Mouse (Mus musculus): ENCODE data around the gene Sirpb1c. TPM values are rescaled to one million over a fixed set of nuclear protein-coding genes. Genes with fewer than 3 reads are reported as not detected.
"Not testable (repeated sequence)": the region's sequence is repeated elsewhere in the genome, so short reads cannot be mapped to it uniquely, and the experiment has no call there.

Gene Sirpb1c
- polyA plus RNA-seq (2014; fragmentation: Nextera tagmentation; extraction: Ambion mirVana): not detected in 2 replicates

DNA sequence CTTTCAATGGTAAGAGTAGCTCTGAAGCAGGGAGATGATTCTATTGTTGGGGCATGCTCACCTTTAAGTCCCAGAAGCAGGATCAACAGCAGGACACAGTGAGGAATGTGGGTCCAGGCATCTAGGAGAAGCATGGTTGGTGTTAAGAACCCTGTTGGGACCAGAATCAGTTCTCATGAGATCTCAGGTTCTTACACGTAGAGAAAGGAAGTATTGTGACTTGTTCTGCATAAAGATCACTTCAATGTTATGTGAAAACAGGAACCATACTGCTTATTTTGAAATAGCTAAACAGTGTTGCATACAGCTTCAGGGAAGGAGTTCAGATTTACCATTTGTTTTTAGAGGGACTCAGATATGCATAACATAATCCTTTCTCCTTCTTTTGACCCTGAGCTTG lies at the start of gene Sirpb1c:
Gene Sirpb1c, minus strand, starts transcription at position 249 of the 400 bp plus-strand sequence.
- WGBS: no CpG with 5 or more reads among the region's 1 CpGs
- H3K4me1 ChIP-seq (ENCODE audit: control insufficient read depth, insufficient read depth, low read length); H3K36me3 ChIP-seq (ENCODE audit: control insufficient read depth, insufficient read depth, low read length); DNase-seq (ENCODE audit: low spot score); ATAC-seq; H3K4me3 ChIP-seq (ENCODE audit: low read depth, low read length); H3K27ac ChIP-seq (ENCODE audit: low read depth, low read length); H3K9me3 ChIP-seq (replicated peaks; ENCODE audit: control insufficient read depth, low read length); H3K27me3 ChIP-seq (replicated peaks; ENCODE audit: control insufficient read depth, insufficient read depth, low read length); H3K9ac ChIP-seq (ENCODE audit: low read length); H3K4me2 ChIP-seq (ENCODE audit: low read length): not testable (repeated sequence)

DNA sequence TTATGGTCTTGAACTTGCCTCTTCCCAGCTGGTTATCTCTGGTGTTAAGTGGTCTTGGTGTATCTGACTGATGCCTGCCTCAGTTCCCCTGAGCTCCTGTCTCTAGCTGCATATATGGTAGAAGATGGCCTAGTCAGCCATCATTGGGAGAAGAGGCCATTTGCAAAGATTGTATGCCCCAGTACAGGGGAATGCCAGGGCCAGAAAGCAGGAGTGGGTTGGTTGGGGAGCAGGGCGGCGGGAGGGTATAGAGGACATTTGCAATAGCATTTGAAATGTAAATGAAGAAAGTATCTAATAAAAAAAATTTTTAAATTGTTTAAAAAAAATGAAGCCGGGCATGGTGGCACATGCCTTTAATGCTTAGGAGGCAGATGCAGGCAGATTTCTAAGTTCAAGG lies 38.1 kb upstream of the Sirpb1c start:
- WGBS: 92% methylated on average over 3 of the region's 3 CpGs
- no peak overlapping the region for H3K9ac ChIP-seq (ENCODE audit: low read length)
- H3K9me3 ChIP-seq (replicated peaks; ENCODE audit: control insufficient read depth, low read length): no peaks in the 10 kb centered on the region
- no peaks in the 10 kb centered on the region for H3K27me3 ChIP-seq (replicated peaks; ENCODE audit: control insufficient read depth, insufficient read depth, low read length)
- no peak overlapping the region for H3K4me3 ChIP-seq (ENCODE audit: low read depth, low read length)
- no peak overlapping the region for H3K27ac ChIP-seq (ENCODE audit: low read depth, low read length)
- H3K4me1 ChIP-seq (ENCODE audit: control insufficient read depth, insufficient read depth, low read length): no peaks in the 10 kb centered on the region
- ATAC-seq (no peak), DNase-seq (ENCODE audit: low spot score) (no peak)
- H3K4me2 ChIP-seq (ENCODE audit: low read length): no peak overlapping the region
- H3K36me3 ChIP-seq (ENCODE audit: control insufficient read depth, insufficient read depth, low read length): no peaks in the 10 kb centered on the region

DNA sequence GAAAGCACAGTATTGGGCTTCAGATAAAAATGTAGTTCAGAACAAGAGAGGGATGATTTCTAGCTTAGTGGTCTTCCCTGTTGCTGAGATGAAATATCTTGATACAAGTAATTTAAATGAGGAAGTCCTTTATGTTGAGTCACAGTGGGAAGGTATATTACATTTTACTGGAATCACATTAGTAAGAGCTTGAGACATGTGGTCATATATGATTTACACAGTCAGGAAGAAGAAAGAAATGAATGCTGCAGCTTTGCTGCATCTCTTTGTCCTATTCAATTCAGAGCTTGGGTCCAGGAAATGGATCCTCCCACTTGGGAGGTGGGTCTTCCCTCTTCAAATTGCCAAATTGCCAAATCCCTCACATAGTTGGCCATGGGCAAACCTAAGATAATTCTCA lies 7.4 kb upstream of the Sirpb1c start:
- H3K4me3 ChIP-seq (ENCODE audit: low read depth, low read length); H3K4me2 ChIP-seq (ENCODE audit: low read length); DNase-seq (ENCODE audit: low spot score); H3K27me3 ChIP-seq (replicated peaks; ENCODE audit: control insufficient read depth, insufficient read depth, low read length); H3K36me3 ChIP-seq (ENCODE audit: control insufficient read depth, insufficient read depth, low read length); ATAC-seq; H3K4me1 ChIP-seq (ENCODE audit: control insufficient read depth, insufficient read depth, low read length); H3K9me3 ChIP-seq (replicated peaks; ENCODE audit: control insufficient read depth, low read length); H3K9ac ChIP-seq (ENCODE audit: low read length); H3K27ac ChIP-seq (ENCODE audit: low read depth, low read length): not testable (repeated sequence)

DNA sequence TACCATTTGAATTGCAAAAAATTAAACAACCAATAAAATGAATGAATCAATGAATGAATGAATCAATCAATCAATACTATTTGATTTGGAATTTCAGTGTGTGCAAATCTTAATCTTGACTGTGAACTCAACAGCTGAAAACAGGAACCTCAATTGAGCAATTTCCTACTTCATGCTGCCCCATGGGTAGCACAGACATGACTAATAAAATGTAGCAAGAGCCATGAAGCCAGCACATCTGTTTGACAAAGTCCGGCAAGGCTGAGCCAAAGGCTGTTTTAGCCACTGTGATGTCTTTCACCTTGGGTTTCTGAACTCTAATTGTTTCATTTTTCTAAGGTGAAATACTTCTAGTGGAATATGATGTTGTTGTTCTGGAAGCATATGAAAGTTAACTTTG lies 1.6 kb upstream of the Sirpb1c start:
- H3K4me3 ChIP-seq (ENCODE audit: low read depth, low read length): no peak overlapping the region
- no peak overlapping the region for H3K9ac ChIP-seq (ENCODE audit: low read length)
- WGBS: 97% methylated on average over 1 of the region's 1 CpGs
- no peaks in the 10 kb centered on the region for H3K4me1 ChIP-seq (ENCODE audit: control insufficient read depth, insufficient read depth, low read length)
- ATAC-seq (no peak), DNase-seq (ENCODE audit: low spot score) (no peak)
- H3K27ac ChIP-seq (ENCODE audit: low read depth, low read length): no peak overlapping the region
- no peaks in the 10 kb centered on the region for H3K27me3 ChIP-seq (replicated peaks; ENCODE audit: control insufficient read depth, insufficient read depth, low read length)
- H3K4me2 ChIP-seq (ENCODE audit: low read length): no peak overlapping the region
- H3K9me3 ChIP-seq (replicated peaks; ENCODE audit: control insufficient read depth, low read length): no peaks in the 10 kb centered on the region
- no peaks in the 10 kb centered on the region for H3K36me3 ChIP-seq (ENCODE audit: control insufficient read depth, insufficient read depth, low read length)

DNA sequence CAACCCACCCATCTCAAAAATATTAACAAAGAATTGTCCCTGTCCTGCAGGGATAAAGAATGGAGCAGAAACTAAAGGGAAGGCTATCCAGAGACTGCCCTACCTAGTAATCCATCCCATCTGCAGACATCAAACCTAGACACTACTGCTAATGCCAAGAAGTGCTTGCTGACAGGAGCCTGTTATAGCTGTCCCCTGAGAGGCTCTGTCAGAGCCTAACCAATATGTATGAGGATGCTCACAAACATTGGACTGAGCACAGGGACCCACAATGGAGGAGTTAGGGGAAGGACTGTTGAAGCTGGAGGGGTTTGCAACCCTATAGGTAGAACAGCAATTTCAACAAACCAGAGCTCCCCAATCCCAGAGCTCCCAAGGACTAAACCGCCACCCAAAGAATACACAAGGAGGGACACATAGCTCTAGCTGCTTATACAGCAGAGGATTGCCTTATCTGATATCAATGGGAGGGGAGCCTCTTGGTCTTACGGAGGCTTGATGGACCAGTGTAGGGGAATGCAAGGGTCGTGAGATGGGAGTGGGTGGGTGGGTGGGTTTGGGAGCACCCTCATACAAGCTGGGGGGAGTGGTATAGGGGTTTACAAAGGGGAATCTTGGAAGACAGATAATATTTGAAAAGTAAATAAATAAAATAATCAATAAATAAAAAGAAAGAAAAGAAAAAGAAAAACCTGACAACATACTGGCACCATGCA lies 838 bp downstream of the Sirpb1c start:
- ATAC-seq (no peak), DNase-seq (ENCODE audit: low spot score) (no peak)
- no peaks in the 10 kb centered on the region for H3K4me1 ChIP-seq (ENCODE audit: control insufficient read depth, insufficient read depth, low read length)
- WGBS: 84% methylated on average over 3 of the region's 3 CpGs
- H3K4me2 ChIP-seq (ENCODE audit: low read length): no peak overlapping the region
- H3K27ac ChIP-seq (ENCODE audit: low read depth, low read length): no peak overlapping the region
- no peak overlapping the region for H3K9ac ChIP-seq (ENCODE audit: low read length)
- H3K4me3 ChIP-seq (ENCODE audit: low read depth, low read length): no peak overlapping the region
- H3K27me3 ChIP-seq (replicated peaks; ENCODE audit: control insufficient read depth, insufficient read depth, low read length): no peaks in the 10 kb centered on the region
- no peaks in the 10 kb centered on the region for H3K9me3 ChIP-seq (replicated peaks; ENCODE audit: control insufficient read depth, low read length)
- H3K36me3 ChIP-seq (ENCODE audit: control insufficient read depth, insufficient read depth, low read length): no peaks in the 10 kb centered on the region

DNA sequence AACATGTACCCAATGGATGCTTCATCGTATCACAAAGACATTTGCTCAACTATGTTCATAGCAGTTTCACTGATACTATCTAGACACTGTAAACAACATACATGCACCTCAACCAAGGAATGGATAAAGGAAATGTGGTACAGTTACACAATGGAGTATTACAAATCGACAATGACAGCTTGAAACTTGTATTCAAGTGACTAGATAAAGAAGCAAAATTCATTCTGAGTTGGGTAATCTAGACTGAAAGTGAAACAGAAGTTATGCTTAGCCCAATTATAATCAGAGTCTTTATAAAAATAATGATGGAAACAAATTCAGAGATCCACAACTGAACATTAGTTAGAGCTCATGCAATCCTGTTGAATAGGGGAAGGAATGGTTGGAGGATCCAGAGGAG lies 74.7 kb downstream of the Sirpb1c start:
- not testable (repeated sequence) for H3K4me2 ChIP-seq (ENCODE audit: low read length); H3K4me3 ChIP-seq (ENCODE audit: low read depth, low read length); H3K9ac ChIP-seq (ENCODE audit: low read length); H3K4me1 ChIP-seq (ENCODE audit: control insufficient read depth, insufficient read depth, low read length); H3K27me3 ChIP-seq (replicated peaks; ENCODE audit: control insufficient read depth, insufficient read depth, low read length); ATAC-seq; H3K27ac ChIP-seq (ENCODE audit: low read depth, low read length); H3K9me3 ChIP-seq (replicated peaks; ENCODE audit: control insufficient read depth, low read length); DNase-seq (ENCODE audit: low spot score); H3K36me3 ChIP-seq (ENCODE audit: control insufficient read depth, insufficient read depth, low read length)
- WGBS: 85% methylated on average over 2 of the region's 2 CpGs

Other genes starting within 250 kb of the Sirpb1c start
- not detected in 2 replicates for gene Gm5150, start 157.9 kb upstream of the Sirpb1c start, polyA plus RNA-seq (2014; fragmentation: Nextera tagmentation; extraction: Ambion mirVana)

Measured in forebrain, embryonic 14.5 days (tissue).